Mouse (Mus musculus) kidney, adult 2 months (tissue): ENCODE results near the gene 1700088E04Rik. TPM values are rescaled to one million over a fixed set of nuclear protein-coding genes. Genes with fewer than 3 reads are reported as not detected.

Experiments
- DNase-seq: peaks from one replicate; pipeline ENCODE4 v3.0.0; 2021
- H3K27ac ChIP-seq: fragments of 200-500 bp; 2 replicates; pipeline ENCODE4 v1.5.1; 2012; ENCODE audit warnings: low read depth, low read length, control low read depth, inconsistent platforms; ENCODE audit not compliant: insufficient read depth
- H3K27me3 ChIP-seq: fragments of 200-500 bp; replicated peaks from 2 replicates; pipeline ENCODE4 v1.6.1; 2012; ENCODE audit warnings: mild to moderate bottlenecking, moderate library complexity, low read length, inconsistent platforms; ENCODE audit not compliant: control insufficient read depth, insufficient read depth
- H3K36me3 ChIP-seq: fragments of 200-500 bp; 2 replicates; pipeline ENCODE4 v1.6.1; 2012; ENCODE audit warnings: mild to moderate bottlenecking, moderate library complexity, low read length, inconsistent platforms; ENCODE audit not compliant: control insufficient read depth, insufficient read depth
- H3K4me1 ChIP-seq: fragments of 200-500 bp; 2 replicates; pipeline ENCODE4 v1.6.1; 2011; ENCODE audit warnings: low read length; ENCODE audit not compliant: control insufficient read depth, insufficient read depth
- H3K4me3 ChIP-seq: fragments of 200-500 bp; 2 replicates; pipeline ENCODE4 v1.5.1; 2011; ENCODE audit warnings: mild to moderate bottlenecking, low read depth, low read length, control low read depth; ENCODE audit not compliant: insufficient read depth
- CTCF ChIP-seq: fragments of 200-500 bp; conservative IDR thresholded peaks from 2 replicates; pipeline ENCODE4 v1.5.1; 2011; ENCODE audit warnings: low read depth, mild to moderate bottlenecking, control low read depth, low read length, moderate library complexity, mixed read lengths; ENCODE audit not compliant: insufficient read depth, insufficient read length
- POLR2A ChIP-seq: fragments of 200-500 bp; IDR thresholded peaks from one replicate; pipeline ENCODE4 v1.6.1; 2011; ENCODE audit warnings: low read depth, low read length, control low read depth
- WGBS: fragments of 180-500 bp; shearing (Covaris S2); methylation state at CpG from one replicate; pipeline ENCODE4 v1.1.7; 2018; 5-methylcytosine and 5-hydroxymethylcytosine counted together
- polyA plus RNA-seq: library from polyadenylated mRNA; depleted of rRNA; stranded (reverse); fragments of >200 nt; gene quantifications from 2 replicates; pipeline ENCODE4 v1.2.3, GENCODE M21; 2012

The 1700088E04Rik gene
- polyA plus RNA-seq, 1 experiment, result 18.8 TPM

DNA sequence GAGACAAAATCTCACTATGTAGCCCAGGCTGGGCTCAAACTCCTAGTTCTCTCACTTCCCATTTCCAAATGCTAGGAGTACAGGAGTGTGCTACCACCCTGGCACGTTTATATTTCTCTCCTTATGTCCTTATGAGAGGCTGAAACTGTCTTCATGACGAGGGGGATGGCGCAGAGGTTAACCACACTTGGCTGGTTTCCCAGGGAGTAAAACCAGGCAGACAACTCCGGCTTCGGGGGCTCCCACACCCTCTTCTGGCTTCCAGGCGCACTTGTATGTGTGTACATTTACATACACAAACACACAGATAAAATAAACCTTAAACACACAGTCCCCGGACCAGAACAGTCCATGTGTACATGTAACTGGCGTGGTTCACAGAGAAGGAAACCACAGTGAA is 3.0 kb upstream of the 1700088E04Rik start:
- H3K27me3 ChIP-seq, result no peaks in the 10 kb centered on the region
- WGBS, result 58% methylated on average over 8 of the region's 8 CpGs
- H3K4me1 ChIP-seq, result no peaks in the 10 kb centered on the region; the same call in 1 of the 2 replicates
- H3K27ac ChIP-seq, result no peak overlapping the region
- TF ChIP-seq POLR2A, result no peak
- TF ChIP-seq CTCF, result no peak
- DNase-seq, result no peak
- H3K4me3 ChIP-seq, result no peak overlapping the region
- no peaks in the 10 kb centered on the region for H3K36me3 ChIP-seq

DNA sequence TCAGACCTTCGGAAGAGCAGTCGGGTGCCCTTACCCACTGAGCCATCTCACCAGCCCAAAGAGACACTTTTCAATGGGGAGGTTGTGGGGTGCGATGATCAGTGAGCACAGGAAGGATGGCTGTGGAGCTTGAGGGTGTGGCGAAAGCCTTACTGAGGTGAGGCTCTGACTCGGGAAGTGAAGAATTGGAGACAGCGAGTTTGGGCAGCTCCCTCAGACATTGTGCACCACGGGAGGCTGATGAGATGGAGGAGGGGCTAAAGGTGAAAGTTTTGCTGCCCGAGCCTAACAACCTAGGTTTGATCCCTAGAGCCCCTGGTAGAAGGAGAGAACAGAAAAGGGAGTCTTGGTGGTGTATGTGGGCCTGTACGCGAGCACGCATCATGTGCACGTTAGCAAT is 2.3 kb upstream of the 1700088E04Rik start:
- Histone ChIP-seq H3K27me3 (no peaks in the 10 kb centered on the region), H3K36me3 (no peaks in the 10 kb centered on the region), H3K27ac (no peak overlapping the region), H3K4me1 (no peaks in the 10 kb centered on the region; the same call in 1 of the 2 replicates), H3K4me3 (no peak overlapping the region)
- TF ChIP-seq CTCF (no peak), POLR2A (no peak)
- no peak for DNase-seq
- WGBS, result 82% methylated on average over 12 of the region's 12 CpGs

DNA sequence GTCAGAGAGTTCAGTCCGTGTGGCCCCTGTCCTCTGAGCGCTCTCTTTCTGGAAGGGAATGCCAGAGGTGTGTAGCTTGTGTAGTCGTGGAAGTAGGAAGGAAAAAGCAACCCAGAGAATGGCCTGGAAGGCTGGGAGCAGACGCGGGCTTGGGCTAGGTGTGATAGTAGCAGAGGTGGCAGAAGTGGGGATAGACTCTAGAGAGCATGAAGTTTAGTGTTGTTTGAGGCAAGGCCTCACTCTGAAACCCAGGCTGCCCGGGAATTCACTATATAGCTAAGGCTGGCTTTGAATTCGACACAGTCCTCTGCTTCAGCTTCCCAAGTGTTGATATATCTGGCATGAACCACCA is 489 bp upstream of the 1700088E04Rik start:
- no peaks in the 10 kb centered on the region for H3K36me3 ChIP-seq
- no peak overlapping the region for H3K27ac ChIP-seq
- no peaks in the 10 kb centered on the region; the same call in 1 of the 2 replicates for H3K4me1 ChIP-seq
- WGBS, result under 1% methylated on average over 7 of the region's 7 CpGs
- TF ChIP-seq POLR2A, result no peak
- no peak for TF ChIP-seq CTCF
- no peak for DNase-seq
- no peaks in the 10 kb centered on the region for H3K27me3 ChIP-seq
- peak overlapping the region; percentile 87 for H3K4me3 ChIP-seq

DNA sequence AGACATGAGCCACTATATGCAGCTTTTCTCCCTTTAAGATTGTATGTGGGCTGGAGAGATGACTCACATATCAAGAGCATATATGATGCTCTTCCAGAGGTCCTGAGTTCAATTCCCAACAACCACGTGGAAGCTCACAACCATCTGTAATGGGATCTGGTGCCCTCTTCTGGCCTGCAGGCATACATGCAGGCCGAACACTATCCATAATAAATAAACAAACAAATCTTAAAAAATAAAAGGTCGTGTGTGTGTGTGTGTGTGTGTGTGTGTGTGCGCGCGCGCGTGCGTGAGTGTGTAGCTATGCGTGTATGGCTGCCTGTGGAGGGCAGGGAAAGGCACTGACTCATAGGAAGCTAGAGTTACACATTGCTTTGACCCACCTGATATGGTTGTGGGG is 1.4 kb downstream of the 1700088E04Rik start:
- TF ChIP-seq CTCF (peak; percentile 63), POLR2A (no peak)
- DNase-seq, result no peak

DNA sequence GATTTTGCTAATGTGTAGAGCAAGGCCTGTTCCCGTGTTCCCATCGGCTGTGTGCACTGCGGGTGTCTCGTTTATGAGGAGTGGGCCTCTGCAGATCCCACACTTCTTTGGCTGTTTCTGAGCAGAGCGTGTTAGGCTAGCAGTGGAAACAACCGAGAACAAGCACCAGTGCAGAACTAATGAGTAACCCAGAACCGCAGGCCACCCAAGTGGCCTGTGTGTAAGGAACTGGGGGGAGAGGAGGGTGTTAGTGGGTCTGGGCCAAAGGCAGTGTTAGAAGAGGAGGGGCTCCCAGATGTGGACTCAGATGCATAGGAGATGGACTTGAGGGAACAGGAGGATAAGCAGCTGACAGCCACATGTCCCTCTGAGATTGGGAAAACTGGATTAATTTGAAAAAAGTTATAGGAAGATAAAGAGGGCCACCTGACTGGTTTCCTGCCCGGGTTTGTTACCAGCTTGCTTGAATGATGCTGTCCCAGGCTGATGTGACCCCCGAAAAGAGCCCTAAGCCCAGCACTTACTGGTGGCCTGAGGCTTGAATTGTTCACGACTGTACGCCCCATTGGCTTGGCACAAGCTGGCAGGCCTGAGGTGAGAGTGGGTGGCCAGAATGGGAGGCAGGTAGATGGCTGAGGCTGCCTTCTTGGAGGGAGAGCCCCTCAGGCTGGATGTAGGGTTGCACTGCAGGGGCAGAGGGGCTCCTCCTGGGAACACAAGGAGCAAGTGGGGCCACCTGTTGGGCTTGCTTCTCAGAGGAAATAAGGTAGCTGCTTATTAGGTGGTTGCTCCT is 5.1 kb downstream of the 1700088E04Rik start:
- H3K36me3 ChIP-seq, result no peaks in the 10 kb centered on the region
- peaks cover 30% of the 10 kb centered on the region for H3K4me1 ChIP-seq
- peak; percentile 62 for DNase-seq
- H3K4me3 ChIP-seq, result no peak overlapping the region
- 34% methylated on average over 11 of the region's 11 CpGs for WGBS
- no peaks in the 10 kb centered on the region for H3K27me3 ChIP-seq
- peak overlapping the region; percentile 41 for H3K27ac ChIP-seq
- TF ChIP-seq CTCF (no peak), POLR2A (peak; percentile 20)

More for the DNA sequence above, 1.4 kb downstream of the 1700088E04Rik start:
- no peaks in the 10 kb centered on the region for H3K27me3 ChIP-seq
- H3K4me1 ChIP-seq, result peaks cover 17% of the 10 kb centered on the region
- no peaks in the 10 kb centered on the region for H3K36me3 ChIP-seq
- 55% methylated on average over 10 of the region's 10 CpGs for WGBS
- no peak overlapping the region for H3K4me3 ChIP-seq
- no peak overlapping the region for H3K27ac ChIP-seq

DNA sequence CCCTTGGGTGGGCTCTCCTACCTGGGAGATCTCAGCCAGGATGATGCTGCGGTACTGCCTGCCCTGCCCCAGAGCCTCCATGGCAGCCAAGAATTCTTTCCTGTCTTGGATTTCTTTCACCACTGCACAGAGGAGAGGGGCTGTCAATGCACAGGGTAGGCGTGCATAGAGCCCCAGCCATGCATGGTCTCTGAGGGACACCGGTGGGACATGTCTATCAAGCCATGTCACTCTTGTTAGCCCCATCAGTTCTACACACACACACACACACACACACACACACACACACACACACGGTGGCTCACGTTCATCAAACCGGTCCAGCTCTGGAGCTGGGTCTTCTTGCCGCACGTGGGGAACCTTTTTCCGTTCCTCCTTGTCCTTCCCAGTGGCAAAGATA is 5.7 kb downstream of the 1700088E04Rik start:
- peaks cover 36% of the 10 kb centered on the region for H3K4me1 ChIP-seq
- no peak for TF ChIP-seq CTCF
- no peak for TF ChIP-seq POLR2A
- no peaks in the 10 kb centered on the region for H3K27me3 ChIP-seq
- WGBS, result 53% methylated on average over 9 of the region's 9 CpGs
- peak overlapping the region; percentile 32 for H3K27ac ChIP-seq
- no peak for DNase-seq
- H3K36me3 ChIP-seq, result no peaks in the 10 kb centered on the region
- no peak overlapping the region for H3K4me3 ChIP-seq

DNA sequence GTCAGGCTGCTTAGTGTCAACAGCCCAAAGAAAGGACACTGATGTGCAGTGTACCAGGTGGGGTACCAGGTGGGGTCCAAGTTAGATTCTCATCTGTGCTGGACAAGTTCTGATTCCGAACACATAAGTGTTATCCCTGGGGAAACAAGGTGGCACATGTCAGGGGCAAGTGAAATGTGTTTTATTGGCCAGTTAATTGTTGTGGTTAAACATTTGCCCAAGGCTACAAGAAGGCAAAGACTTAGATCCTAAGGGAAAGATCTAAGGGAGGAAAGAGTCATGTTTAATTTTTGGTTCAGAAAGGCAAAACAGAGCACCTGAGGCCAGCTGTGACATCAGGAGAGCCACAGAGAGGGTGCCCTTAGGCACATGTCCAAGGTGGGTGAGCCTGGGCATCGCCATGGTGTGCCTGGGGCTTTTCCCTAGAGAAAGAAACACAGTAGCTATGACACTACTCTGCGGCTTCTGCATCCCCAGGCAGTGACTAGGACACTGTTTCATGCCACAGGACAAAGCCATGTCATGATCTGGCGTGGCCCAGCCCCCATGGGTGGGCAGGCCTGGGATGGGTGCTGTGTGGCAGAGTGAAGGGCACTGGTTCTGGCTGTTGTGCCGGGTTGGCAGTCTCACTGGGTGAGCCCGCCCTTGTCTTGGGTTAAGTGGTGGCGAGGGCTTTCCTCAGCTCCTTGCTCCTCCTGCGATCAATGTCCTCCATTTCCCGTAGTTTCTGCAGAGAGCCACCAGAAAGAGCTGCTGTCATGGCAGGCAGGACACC is 6.4 kb downstream of the 1700088E04Rik start:
- TF ChIP-seq CTCF, result no peak
- TF ChIP-seq POLR2A, result no peak
- 68% methylated on average over 9 of the region's 9 CpGs for WGBS
- Histone ChIP-seq H3K27me3 (no peaks in the 10 kb centered on the region), H3K4me3 (no peak overlapping the region), H3K36me3 (no peaks in the 10 kb centered on the region), H3K27ac (peak overlapping the region; percentile 68), H3K4me1 (peaks cover 37% of the 10 kb centered on the region)
- peak; percentile 50 for DNase-seq
